Mouse (Mus musculus): ENCODE results near the gene Gucy2g.

GRCm38 (mm10) chr19:55216876-55217275 lies 24.2 kb downstream of the Gucy2g start:
- TF ChIP-seq GATA1 (IDR thresholded peaks at IDR 0.05; ENCODE audit: borderline replicate concordance, low read length) = no peak
- TF ChIP-seq CTCF (IDR thresholded peaks at IDR 0.05; ENCODE audit: low read depth, low read length) = no peak
- no peak for TF ChIP-seq TAL1 (conservative IDR thresholded peaks at IDR 0.05; ENCODE audit: low read depth, low read length)
- no peak for TF ChIP-seq GATA2 (IDR thresholded peaks at IDR 0.05; ENCODE audit: borderline replicate concordance, low read depth, low read length)
- TF ChIP-seq POLR2AphosphoS5 (IDR thresholded peaks at IDR 0.05; ENCODE audit: insufficient replicate concordance, low read depth, low read length) = no peak
